Mouse (Mus musculus): ENCODE results near the gene Ezh2. TPM values are rescaled to one million over a fixed set of nuclear protein-coding genes. Genes with fewer than 3 reads are reported as not detected.

Gene Ezh2
- polyA plus RNA-seq (2012; rRNA removed) = 79.7 and 84.6 TPM in 2 replicates

DNA sequence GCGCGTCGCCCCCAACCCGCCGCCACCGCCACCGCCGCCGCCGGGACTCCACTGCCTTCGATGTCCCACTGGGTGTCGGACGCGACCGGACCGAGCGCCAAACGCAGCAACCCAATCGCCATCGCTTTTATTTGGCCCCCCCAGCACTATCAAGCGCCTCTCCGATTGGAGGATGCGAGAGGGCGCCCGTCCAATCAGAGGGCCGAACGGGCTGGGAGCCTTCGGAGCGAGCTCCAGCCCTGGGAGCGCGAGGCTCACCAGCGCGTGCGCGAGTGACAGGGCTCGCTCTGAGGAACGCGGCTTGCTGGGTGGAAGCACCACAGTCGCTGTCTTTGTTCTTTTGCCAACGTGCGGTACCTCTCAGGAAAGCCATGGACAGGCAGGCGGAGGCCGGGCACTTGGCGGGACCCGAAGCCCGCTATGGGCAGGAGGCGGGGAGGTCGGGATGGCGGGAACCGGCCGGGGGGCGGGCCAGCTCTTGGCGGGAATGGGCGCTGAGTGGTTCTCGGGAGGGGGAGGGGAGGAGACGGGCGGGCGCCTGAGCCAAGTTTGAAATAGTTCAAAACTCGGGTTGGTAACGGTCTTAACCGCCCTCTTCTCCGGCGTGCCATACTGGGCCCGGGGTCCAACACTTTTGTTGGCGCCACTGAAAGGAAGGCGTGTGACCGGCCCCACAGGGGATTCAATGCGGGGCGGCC, at the start of gene Ezh2:
Gene Ezh2, minus strand, starts transcription at position 416 of the 698 bp plus-strand sequence.

Other genes starting within 250 kb of the Ezh2 start
- 39.1 and 43.4 TPM in 2 replicates for gene Cul1, start 141.9 kb downstream of the Ezh2 start, polyA plus RNA-seq (2012; rRNA removed)
- 47.7 and 51.4 TPM in 2 replicates for gene Pdia4, start 218.1 kb upstream of the Ezh2 start, polyA plus RNA-seq (2012; rRNA removed)
- gene Zfp786, start 235.5 kb upstream of the Ezh2 start, polyA plus RNA-seq (2012; rRNA removed) = 0.16 and 0.18 TPM in 2 replicates
- 1.7 TPM in 2 replicates for gene Zfp398, start 240.3 kb upstream of the Ezh2 start, polyA plus RNA-seq (2012; rRNA removed)

Data from liver, embryonic 14 days (tissue).